Mouse (Mus musculus) myocyte (in vitro differentiated cells): ENCODE measurements around the gene Hist1h1c. TPM values are rescaled to one million over a fixed set of nuclear protein-coding genes. Genes with fewer than 3 reads are reported as not detected.
"Not testable (repeated sequence)": the region's sequence is repeated elsewhere in the genome, so short reads cannot be mapped to it uniquely, and the experiment has no call there.

ENCODE experiments used
- H3K27me3 ChIP-seq: one replicate; pipeline ENCODE4 v1.6.1; 2011; ENCODE audit not compliant: control insufficient read depth, insufficient read depth, insufficient read length
- H3K36me3 ChIP-seq: one replicate; pipeline ENCODE4 v1.6.1; 2011; ENCODE audit not compliant: control insufficient read depth, insufficient read depth
- H3K4me2 ChIP-seq: one replicate; pipeline ENCODE4 v1.6.1; 2011; ENCODE audit warnings: low read depth, control low read depth
- H3K4me3 ChIP-seq: one replicate; pipeline ENCODE4 v1.5.1; 2011; ENCODE audit warnings: mild to moderate bottlenecking, control low read depth, moderate library complexity
- H3K79me2 ChIP-seq: one replicate; pipeline ENCODE4 v1.6.1; 2011; ENCODE audit not compliant: control insufficient read depth, insufficient read depth
- H3ac ChIP-seq: one replicate; pipeline ENCODE4 v1.6.1; 2011; ENCODE audit not compliant: control insufficient read depth, insufficient read length
- CEBPB ChIP-seq: IDR thresholded peaks from 2 replicates; pipeline ENCODE4 v1.6.1; 2011; ENCODE audit warnings: mild to moderate bottlenecking, moderate library complexity; ENCODE audit not compliant: poor library complexity, insufficient read depth, severe bottlenecking
- E2F4 ChIP-seq: IDR thresholded peaks from one replicate; pipeline ENCODE4 v1.6.1; 2011; ENCODE audit warnings: mild to moderate bottlenecking, control low read depth, moderate library complexity; ENCODE audit not compliant: insufficient read depth
- MAX ChIP-seq: IDR thresholded peaks from one replicate; pipeline ENCODE4 v1.6.1; 2011; ENCODE audit warnings: low read depth, mild to moderate bottlenecking, control low read depth
- MYOD1 ChIP-seq, 3 experiments: IDR thresholded peaks; one replicate each; pipeline ENCODE4 v1.6.1; 2011; ENCODE audit warnings: control low read depth in 2 of 3, low read depth in 2 of 3, mild to moderate bottlenecking in 2 of 3, moderate library complexity in 1 of 3; ENCODE audit not compliant: insufficient read length in 2 of 3, control insufficient read depth in 1 of 3
- MYOG ChIP-seq, 3 experiments: IDR thresholded peaks; one replicate each; pipeline ENCODE4 v1.6.1; 2011; ENCODE audit warnings: control low read depth in 2 of 3, low read depth in 2 of 3, mild to moderate bottlenecking in 2 of 3; ENCODE audit not compliant: insufficient read length in 2 of 3, control insufficient read depth in 1 of 3, insufficient read depth in 1 of 3
- POLR2A ChIP-seq: IDR thresholded peaks from one replicate; pipeline ENCODE4 v1.6.1; 2011; ENCODE audit warnings: low read depth, mild to moderate bottlenecking, control low read depth, moderate library complexity; ENCODE audit not compliant: insufficient read length
- POLR2AphosphoS2 ChIP-seq: IDR thresholded peaks from one replicate; pipeline ENCODE4 v1.6.1; 2011; ENCODE audit warnings: low read depth, control low read depth; ENCODE audit not compliant: insufficient read length
- REST ChIP-seq: IDR thresholded peaks from one replicate; pipeline ENCODE4 v1.6.1; 2011; ENCODE audit warnings: mild to moderate bottlenecking, control low read depth, moderate library complexity; ENCODE audit not compliant: insufficient read depth, insufficient read length
- SRF ChIP-seq: IDR thresholded peaks from one replicate; pipeline ENCODE4 v1.6.1; 2011; ENCODE audit warnings: low read depth; ENCODE audit not compliant: control insufficient read depth, insufficient read length
- TCF12 ChIP-seq: IDR thresholded peaks from one replicate; pipeline ENCODE4 v1.6.1; 2011; ENCODE audit warnings: mild to moderate bottlenecking, control low read depth; ENCODE audit not compliant: poor library complexity, insufficient read depth, severe bottlenecking
- TCF3 ChIP-seq: IDR thresholded peaks from one replicate; pipeline ENCODE4 v1.6.1; 2011; ENCODE audit warnings: low read depth, control low read depth; ENCODE audit not compliant: insufficient read length
- USF1 ChIP-seq: IDR thresholded peaks from one replicate; pipeline ENCODE4 v1.6.1; 2011; ENCODE audit warnings: low read depth, mild to moderate bottlenecking, control low read depth, moderate library complexity
- polyA plus RNA-seq: library from polyadenylated mRNA; unstranded; fragments of >200 nt; fragmentation: generic; extraction: Trizol; gene quantifications from one replicate; pipeline ENCODE4 v1.2.1, GENCODE M21; 2012; ENCODE audit warnings: missing spikeins

Hist1h1c gene
- polyA plus RNA-seq, 1 experiment, result 273 TPM

DNA sequence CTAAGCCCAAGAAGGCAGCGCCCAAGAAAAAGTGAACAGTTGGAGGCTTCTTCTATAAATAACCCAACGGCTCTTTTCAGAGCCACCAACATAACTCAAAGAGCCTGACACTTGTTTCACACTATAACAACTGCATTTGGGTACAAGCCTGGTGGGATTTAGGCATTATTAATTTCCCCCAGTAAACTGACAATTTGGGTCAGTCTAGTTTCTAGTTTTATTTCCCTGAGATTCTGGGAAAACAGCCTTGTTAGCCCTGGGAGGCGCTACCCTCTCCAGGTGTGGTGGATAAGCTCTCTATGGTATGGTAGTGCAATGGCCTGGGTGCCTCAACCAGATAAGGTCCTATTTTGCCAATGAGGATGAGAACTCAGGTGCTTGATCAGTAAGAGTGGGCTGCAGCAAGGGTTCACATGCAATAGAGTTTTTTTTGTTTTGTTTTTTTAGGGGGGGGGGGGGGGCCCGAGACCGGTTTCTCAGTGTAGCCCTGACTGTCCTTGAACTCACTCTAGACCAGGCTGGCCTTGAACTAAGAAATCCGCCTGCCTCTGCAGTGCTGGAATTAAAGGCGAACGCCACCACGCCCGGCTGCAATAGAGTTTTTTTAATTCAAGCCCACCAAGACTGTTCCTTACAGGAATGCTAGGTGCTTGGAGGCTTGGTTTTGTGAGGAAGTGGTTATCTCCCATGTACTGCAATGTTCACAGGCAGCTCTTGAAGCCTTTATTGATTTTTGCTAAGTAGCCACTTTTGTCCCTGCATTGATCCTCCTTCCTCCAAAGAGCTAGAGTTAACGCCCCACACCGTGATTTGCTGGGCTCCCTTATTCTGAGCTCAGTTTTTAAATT, 25.9 kb downstream of the Hist1h1c start:
- Histone ChIP-seq H3ac (no peak overlapping the region), H3K36me3 (no peaks in the 10 kb centered on the region), H3K79me2 (no peaks in the 10 kb centered on the region), H3K4me2 (peak overlapping the region; percentile 100), H3K4me3 (peak overlapping the region; percentile 29), H3K27me3 (no peaks in the 10 kb centered on the region)
- no peak for TF ChIP-seq REST
- peak; percentile 6 for TF ChIP-seq POLR2A
- TF ChIP-seq POLR2AphosphoS2, result peak; percentile 67

DNA sequence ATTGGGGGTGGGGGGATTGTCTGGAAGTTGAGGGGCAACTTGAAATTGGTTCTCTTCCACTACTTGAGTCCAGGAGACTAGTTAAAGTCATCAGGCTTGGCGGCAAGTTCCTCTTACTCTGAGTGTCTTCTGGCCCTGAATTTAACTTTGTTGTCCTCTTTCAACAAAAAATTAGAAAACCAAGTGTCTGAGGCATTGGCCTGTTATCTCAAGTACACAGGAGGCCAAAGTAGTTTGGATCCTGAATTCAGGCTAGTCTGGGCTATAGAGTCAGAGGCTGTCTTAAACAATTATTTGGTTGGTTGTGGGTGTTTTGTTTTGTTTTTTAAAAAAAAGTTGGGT, 26.5 kb downstream of the Hist1h1c start:
- Histone ChIP-seq H3K4me3 (peak overlapping the region; percentile 29), H3K27me3 (no peaks in the 10 kb centered on the region), H3ac (no peak overlapping the region), H3K79me2 (no peaks in the 10 kb centered on the region), H3K4me2 (no peak overlapping the region), H3K36me3 (no peaks in the 10 kb centered on the region)
- TF ChIP-seq CEBPB (no peak), MYOG (IDR thresholded peaks at IDR 0.05; ENCODE audit: control insufficient read depth in 1 of 3, insufficient read depth in 1 of 3, insufficient read length in 2 of 3, low read depth in 2 of 3) (no peak), E2F4 (no peak), SRF (no peak)

DNA sequence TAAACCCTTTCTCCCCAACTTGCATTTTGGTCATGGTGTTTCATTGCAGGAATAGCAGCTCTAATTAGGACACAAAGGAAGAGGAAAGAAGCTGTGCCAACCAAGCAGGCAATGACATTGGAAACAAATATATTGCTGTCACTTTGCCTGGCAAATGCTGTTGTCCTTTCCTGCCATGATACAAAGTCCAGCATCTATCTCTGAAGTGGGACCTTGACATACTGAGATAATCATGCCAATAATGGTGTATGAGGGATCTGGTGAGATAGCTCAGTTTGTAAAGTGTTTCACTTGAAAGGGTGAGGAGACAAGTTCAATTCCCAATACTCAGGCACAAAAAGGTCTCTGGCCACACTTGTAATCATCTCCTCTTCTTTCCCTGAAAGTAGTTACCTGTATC, 28.2 kb downstream of the Hist1h1c start:
- no peaks in the 10 kb centered on the region for H3K79me2 ChIP-seq
- H3K36me3 ChIP-seq, result no peaks in the 10 kb centered on the region
- H3K27me3 ChIP-seq, result no peaks in the 10 kb centered on the region
- no peak overlapping the region for H3K4me2 ChIP-seq
- no peak overlapping the region for H3ac ChIP-seq
- no peak overlapping the region for H3K4me3 ChIP-seq
- TF ChIP-seq MAX (no peak), TCF3 (no peak), POLR2AphosphoS2 (no peak)

DNA sequence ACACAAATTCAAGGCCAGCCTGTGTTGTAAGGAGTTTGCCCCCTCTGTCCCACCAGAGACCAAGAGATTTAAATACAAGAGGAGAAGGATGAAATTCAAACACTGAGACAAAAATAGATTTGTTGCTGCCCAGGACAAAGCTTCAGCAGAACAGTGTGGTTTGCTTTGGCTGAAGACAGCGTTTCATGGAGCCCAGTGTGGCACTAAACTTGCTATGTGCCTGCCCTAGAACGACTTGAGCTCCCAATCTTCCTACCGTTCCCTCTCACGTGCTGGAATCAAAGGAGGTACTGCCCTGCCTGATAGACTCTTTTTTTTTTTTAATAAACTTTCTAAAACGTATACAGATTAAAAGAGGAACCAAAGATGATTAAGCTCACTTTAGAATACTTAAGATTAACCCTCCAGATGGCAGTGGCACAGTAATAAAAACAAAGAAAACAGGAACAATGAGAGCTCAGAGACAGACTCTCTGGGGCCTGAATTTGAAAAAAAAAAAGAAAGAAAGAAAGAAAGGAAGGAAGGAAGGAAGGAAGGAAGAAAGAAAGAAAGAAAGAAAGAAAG, 30.3 kb downstream of the Hist1h1c start:
- Histone ChIP-seq H3K4me2 (no peak overlapping the region), H3K4me3 (no peak overlapping the region), H3K79me2 (no peaks in the 10 kb centered on the region), H3K36me3 (no peaks in the 10 kb centered on the region), H3ac (no peak overlapping the region), H3K27me3 (no peaks in the 10 kb centered on the region)
- TF ChIP-seq CEBPB (no peak), TCF12 (no peak), MAX (no peak), MYOD1 (IDR thresholded peaks at IDR 0.05; ENCODE audit: control insufficient read depth in 1 of 3, insufficient read length in 2 of 3, low read depth in 2 of 3) (no peak), SRF (no peak), TCF3 (no peak), USF1 (no peak), POLR2AphosphoS2 (no peak), REST (no peak), POLR2A (no peak), E2F4 (no peak), MYOG (IDR thresholded peaks at IDR 0.05; ENCODE audit: control insufficient read depth in 1 of 3, insufficient read depth in 1 of 3, insufficient read length in 2 of 3, low read depth in 2 of 3) (no peak)

DNA sequence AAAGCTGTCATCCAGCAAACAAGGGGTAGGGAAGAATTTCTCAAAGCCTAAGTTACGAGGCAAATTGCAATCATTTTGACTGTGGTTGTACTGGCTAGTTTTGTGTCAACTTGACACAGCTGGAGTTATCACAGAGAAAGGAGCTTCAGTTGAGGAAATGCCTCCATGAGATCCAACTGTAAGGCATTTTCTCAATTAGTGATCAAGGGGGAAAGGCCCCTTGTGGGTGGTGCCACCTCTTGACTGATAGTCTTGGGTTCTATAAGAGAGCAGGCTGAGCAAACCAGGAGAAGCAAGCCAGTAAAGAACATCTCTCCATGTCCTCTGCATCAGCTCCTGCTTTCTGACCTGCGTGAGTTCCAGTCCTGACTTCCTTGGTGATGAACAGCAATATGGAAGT, 31.0 kb downstream of the Hist1h1c start, which contains the start of gene Trim38:
Gene Trim38 (plus strand): TSS at position 301 of the 400 bp plus-strand sequence.
- not testable (repeated sequence) for H3K4me2 ChIP-seq, H3K79me2 ChIP-seq, H3ac ChIP-seq, H3K4me3 ChIP-seq, H3K27me3 ChIP-seq, H3K36me3 ChIP-seq
